Mouse (Mus musculus) urinary bladder, postnatal 10 days (tissue): Measurements from ENCODE around the gene Pxn.
"Not testable (repeated sequence)": the region's sequence is repeated elsewhere in the genome, so short reads cannot be mapped to it uniquely, and the experiment has no call there.

Experiments used
- DNase-seq: peaks from one replicate; pipeline ENCODE4 v3.0.0; 2022; ENCODE audit warnings: low spot score

The Pxn gene

GRCm38 (mm10) chr5:115553801-115554420 is 47.4 kb downstream of the Pxn start:
- DNase-seq, result no peak

GRCm38 (mm10) chr5:115554536-115555291 is 48.2 kb downstream of the Pxn start:
- DNase-seq, result no peak

- no peak for DNase-seq
Observed at GRCm38 (mm10) chr5:115556217-115556616, 49.7 kb downstream of the Pxn start.

- DNase-seq, result no peak
Observed at GRCm38 (mm10) chr5:115558182-115558794, 51.8 kb downstream of the Pxn start.

GRCm38 (mm10) chr5:115559237-115560101 is 53.0 kb downstream of the Pxn start, which contains the start of gene Rplp0:
Rplp0 (plus strand) TSS chr5:115559467.
- DNase-seq, result peak; percentile 99

- DNase-seq, result no peak
Observed at GRCm38 (mm10) chr5:115560336-115560905, 53.9 kb downstream of the Pxn start.

- DNase-seq, result no peak
Observed at GRCm38 (mm10) chr5:115563771-115564585, 57.5 kb downstream of the Pxn start.

- no peak for DNase-seq
Observed at GRCm38 (mm10) chr5:115564737-115565393, 58.4 kb downstream of the Pxn start, which contains the start of gene Gcn1l1. Gcn1l1 (plus strand) TSS chr5:115565254.

- no peak for DNase-seq
Observed at GRCm38 (mm10) chr5:115565403-115565802, 58.9 kb downstream of the Pxn start.

GRCm38 (mm10) chr5:115568681-115569080 is 62.2 kb downstream of the Pxn start:
- no peak for DNase-seq

GRCm38 (mm10) chr5:115569308-115569707 is 62.8 kb downstream of the Pxn start:
- DNase-seq, result no peak

GRCm38 (mm10) chr5:115569721-115570120 is 63.2 kb downstream of the Pxn start:
- DNase-seq, result no peak

GRCm38 (mm10) chr5:115571086-115571485 is 64.6 kb downstream of the Pxn start:
- DNase-seq, result no peak

GRCm38 (mm10) chr5:115572679-115573535 is 66.4 kb downstream of the Pxn start:
- no peak for DNase-seq

GRCm38 (mm10) chr5:115574992-115575391 is 68.5 kb downstream of the Pxn start:
- no peak for DNase-seq

GRCm38 (mm10) chr5:115577686-115578085 is 71.2 kb downstream of the Pxn start:
- not testable (repeated sequence) for DNase-seq

- no peak for DNase-seq
Observed at GRCm38 (mm10) chr5:115578922-115579321, 72.4 kb downstream of the Pxn start.

- no peak for DNase-seq
Observed at GRCm38 (mm10) chr5:115579363-115579762, 72.9 kb downstream of the Pxn start.
